Mouse (Mus musculus): ENCODE results near the gene Atat1. TPM values are rescaled to one million over a fixed set of nuclear protein-coding genes. Genes with fewer than 3 reads are reported as not detected.

Atat1 gene
- total and polyA plus RNA-seq, 3 experiments, result 4.4 to 14.4 TPM; not detected in 1

GRCm38 (mm10) chr17:35870884-35871696 lies 38.8 kb downstream of the Atat1 start (continued):
- TF ChIP-seq POLR2AphosphoS2 (IDR thresholded peaks at IDR 0.05; ENCODE audit: low read length) (no peak), TCF12 (IDR thresholded peaks at IDR 0.05; ENCODE audit: low read depth, low read length) (no peak), MAX (IDR thresholded peaks at IDR 0.05; ENCODE audit: low read length) (no peak), MAFK (IDR thresholded peaks at IDR 0.05; ENCODE audit: borderline replicate concordance, low read depth, low read length) (no peak)

- Histone ChIP-seq H3K9ac (ENCODE audit: control insufficient read depth, low read depth, low read length, poor library complexity, severe bottlenecking) (peak overlapping the region; percentile 52), H3K9me3 (replicated peaks; ENCODE audit: insufficient read depth, low read length) (no peaks in the 10 kb centered on the region), H3K27ac (ENCODE audit: control insufficient read depth, low read depth, low read length) (peak overlapping the region; percentile 88), H3K36me3 (ENCODE audit: control insufficient read depth in 1 of 2, insufficient read depth in 2 of 2, low read length in 2 of 2) (peaks cover 0 to 14% of the 10 kb centered on the region in 2 experiments; a peak in 2 of 4 replicates), H3K4me3 (ENCODE audit: control insufficient read depth in 1 of 2, insufficient read depth in 1 of 2, low read depth in 2 of 2, low read length in 2 of 2) (peak overlapping the region; percentile 21 to 42), H3K4me1 (ENCODE audit: control insufficient read depth in 1 of 2, insufficient read depth in 2 of 2, low read length in 2 of 2) (peaks cover 2 to 18% of the 10 kb centered on the region in 2 experiments; a peak in 3 of 4 replicates), H3K27me3 (ENCODE audit: control insufficient read depth in 1 of 2, insufficient read depth in 2 of 2, low read length in 2 of 2) (no peaks in the 10 kb centered on the region), H3K79me2 (ENCODE audit: control insufficient read depth, insufficient read depth, low read length, poor library complexity) (peaks cover 18% of the 10 kb centered on the region)
- peak; percentile 91 for DNase-seq (ENCODE audit: low read depth, low spot score)
- no peak; the same call in 1 of the 2 replicates for TF ChIP-seq SIN3A (IDR thresholded peaks at IDR 0.05; ENCODE audit: low read length)
- no peak for TF ChIP-seq POLR2AphosphoS5 (IDR thresholded peaks at IDR 0.05; ENCODE audit: borderline replicate concordance, low read depth, low read length)
- peak; percentile 35; the same call in 1 of the 2 replicates for TF ChIP-seq NELFE (IDR thresholded peaks at IDR 0.05; ENCODE audit: low read depth, low read length)
- no peak for TF ChIP-seq TCF12 (IDR thresholded peaks at IDR 0.05; ENCODE audit: low read depth, low read length)
- TF ChIP-seq ZC3H11A (IDR thresholded peaks at IDR 0.05; ENCODE audit: low read depth, low read length), result no peak
- no peak for TF ChIP-seq USF1 (IDR thresholded peaks at IDR 0.05; ENCODE audit: low read depth, low read length)
- no peak for TF ChIP-seq CTCF (IDR thresholded peaks at IDR 0.05 in 2 of 3, conservative IDR thresholded peaks at IDR 0.05 in 1 of 3; ENCODE audit: control insufficient read depth in 1 of 3, insufficient read depth in 1 of 3, low read depth in 2 of 3, low read length in 3 of 3, poor library complexity in 1 of 3, severe bottlenecking in 1 of 3)
- TF ChIP-seq ETS1 (IDR thresholded peaks at IDR 0.05; ENCODE audit: low read depth, low read length), result peak; percentile 68; the same call in 1 of the 2 replicates
- TF ChIP-seq USF2 (IDR thresholded peaks at IDR 0.05; ENCODE audit: borderline replicate concordance in 1 of 2, insufficient read depth in 1 of 2, low read depth in 1 of 2, low read length in 2 of 2), result no peak
- peak; percentile 39 to 63; a peak in 2 of 4 replicates for TF ChIP-seq EP300 (IDR thresholded peaks at IDR 0.05; ENCODE audit: low read depth in 1 of 2, low read length in 2 of 2)
- no peak for TF ChIP-seq SMC3 (IDR thresholded peaks at IDR 0.05; ENCODE audit: low read depth, low read length)
- peak; percentile 27; the same call in 1 of the 2 replicates for TF ChIP-seq MXI1 (IDR thresholded peaks at IDR 0.05; ENCODE audit: low read depth, low read length)
- TF ChIP-seq KAT2A (conservative IDR thresholded peaks at IDR 0.05; ENCODE audit: low read depth, low read length), result no peak
- no peak for TF ChIP-seq GATA1 (IDR thresholded peaks at IDR 0.05; ENCODE audit: low read depth, low read length)
- no peak for TF ChIP-seq MAX (IDR thresholded peaks at IDR 0.05; ENCODE audit: low read length)
- TF ChIP-seq MAZ (IDR thresholded peaks at IDR 0.05; ENCODE audit: low read depth, low read length), result 0 out of 2 replicates have a peak, but pooled peaks have one; percentile 61
- no peak for TF ChIP-seq ZNF384 (IDR thresholded peaks at IDR 0.05; ENCODE audit: low read depth, low read length)
- no peak for TF ChIP-seq ZKSCAN1 (IDR thresholded peaks at IDR 0.05; ENCODE audit: low read depth, low read length)
- no peak for TF ChIP-seq MAFK (IDR thresholded peaks at IDR 0.05; ENCODE audit: borderline replicate concordance, low read depth, low read length)
- peak; percentile 16; the same call in 1 of the 2 replicates for TF ChIP-seq TAL1 (IDR thresholded peaks at IDR 0.05; ENCODE audit: low read length)
- no peak for TF ChIP-seq JUND (IDR thresholded peaks at IDR 0.05; ENCODE audit: low read depth, low read length)
- 0 out of 2 replicates have a peak, but pooled peaks have one; percentile 7 for TF ChIP-seq RCOR1 (IDR thresholded peaks at IDR 0.05; ENCODE audit: low read depth, low read length)
- TF ChIP-seq RAD21 (IDR thresholded peaks at IDR 0.05; ENCODE audit: low read depth, low read length), result no peak
- peak; percentile 53; the same call in 1 of the 2 replicates for TF ChIP-seq TBP (IDR thresholded peaks at IDR 0.05; ENCODE audit: low read depth, low read length)
- no peak for TF ChIP-seq E2F4 (IDR thresholded peaks at IDR 0.05; ENCODE audit: borderline replicate concordance, low read depth, low read length)
- TF ChIP-seq NRF1 (IDR thresholded peaks at IDR 0.05; ENCODE audit: insufficient read depth, low read depth, low read length, poor library complexity, severe bottlenecking), result no peak
- no peak for TF ChIP-seq POLR2AphosphoS2 (IDR thresholded peaks at IDR 0.05; ENCODE audit: low read length)
- TF ChIP-seq MYB (IDR thresholded peaks at IDR 0.05; ENCODE audit: low read depth, low read length), result no peak
- TF ChIP-seq MYC (IDR thresholded peaks at IDR 0.05; ENCODE audit: low read depth, low read length), result 0 out of 2 replicates have a peak, but pooled peaks have one; percentile 42
- peak; percentile 37 for TF ChIP-seq CHD2 (IDR thresholded peaks at IDR 0.05; ENCODE audit: low read length)
- TF ChIP-seq ZMIZ1 (IDR thresholded peaks at IDR 0.05; ENCODE audit: low read depth, low read length), result no peak
These were observed 39.6 kb downstream of the Atat1 start for GRCm38 (mm10) chr17:35870151-35870883.
